Mouse (Mus musculus) stomach, embryonic 16.5 days (tissue): ENCODE results near the gene Grasp. TPM values are rescaled to one million over a fixed set of nuclear protein-coding genes. Genes with fewer than 3 reads are reported as not detected.

Experiments used
- ATAC-seq: fragments of 200-750 bp; cut with Nextera tagmentation; 2 replicates; pipeline ENCODE4 v1.8.0; 2017; ENCODE audit warnings: moderate number of reproducible peaks, moderate TSS enrichment; ENCODE audit not compliant: insufficient read depth, low FRiP score
- H3K27ac ChIP-seq: fragments of 300-500 bp; sonication (generic); 2 replicates; pipeline ENCODE4 v1.5.1; 2014; ENCODE audit warnings: low read length
- H3K27me3 ChIP-seq: fragments of 300-500 bp; sonication (generic); 2 replicates; pipeline ENCODE4 v1.6.1; 2014; ENCODE audit warnings: low read length, control low read depth, mixed read lengths; ENCODE audit not compliant: control insufficient read depth, insufficient read depth
- H3K36me3 ChIP-seq: fragments of 300-500 bp; sonication (generic); 2 replicates; pipeline ENCODE4 v1.6.1; 2014; ENCODE audit warnings: low read length; ENCODE audit not compliant: control insufficient read depth, insufficient read depth
- H3K4me1 ChIP-seq: fragments of 300-500 bp; sonication (generic); 2 replicates; pipeline ENCODE4 v1.6.1; 2014; ENCODE audit warnings: low read length, control low read depth, mixed read lengths; ENCODE audit not compliant: control insufficient read depth, insufficient read depth
- H3K4me2 ChIP-seq: fragments of 300-500 bp; sonication (generic); 2 replicates; pipeline ENCODE4 v1.6.1; 2014; ENCODE audit warnings: low read depth, low read length, mixed read lengths
- H3K4me3 ChIP-seq: fragments of 300-500 bp; sonication (generic); replicated peaks from 2 replicates; pipeline ENCODE4 v1.5.1; 2014; ENCODE audit warnings: mild to moderate bottlenecking, low read length
- H3K9ac ChIP-seq: fragments of 300-500 bp; sonication (generic); 2 replicates; pipeline ENCODE4 v1.6.1; 2014; ENCODE audit warnings: low read length
- H3K9me3 ChIP-seq: fragments of 300-500 bp; sonication (generic); replicated peaks from 2 replicates; pipeline ENCODE4 v1.6.1; 2016; ENCODE audit warnings: low read length, control low read depth; ENCODE audit not compliant: control insufficient read depth
- WGBS: fragments of 180-500 bp; shearing (Covaris S2); extraction: QIAGEN DNeasy Blood & Tissue Kit; methylation state at CpG from one replicate; pipeline ENCODE4 v1.1.7; 2014; 5-methylcytosine and 5-hydroxymethylcytosine counted together
- polyA plus RNA-seq: library from polyadenylated mRNA; unstranded; fragments of >200 nt; fragmentation: Nextera tagmentation; extraction: Ambion mirVana; gene quantifications from 2 replicates; pipeline ENCODE4 v1.2.1, GENCODE M21; 2015

The Grasp gene
- polyA plus RNA-seq, 1 experiment from 2014 or later, result 2.1 TPM

GRCm38 (mm10) chr15:101267053-101268032 lies 43.4 kb downstream of the Grasp start:
- Histone ChIP-seq H3K4me3 (peak overlapping the region; percentile 65), H3K36me3 (no peaks in the 10 kb centered on the region), H3K27me3 (no peaks in the 10 kb centered on the region), H3K4me2 (peak overlapping the region; percentile 90), H3K9ac (peak overlapping the region; percentile 76), H3K9me3 (no peaks in the 10 kb centered on the region), H3K27ac (peak overlapping the region; percentile 81), H3K4me1 (peaks cover 20% of the 10 kb centered on the region)
- WGBS, result 2% methylated on average over 25 of the region's 25 CpGs
- ATAC-seq, result peak; percentile 8; the same call in 1 of the 2 replicates

- Histone ChIP-seq H3K4me2 (no peak overlapping the region), H3K27me3 (no peaks in the 10 kb centered on the region), H3K27ac (no peak overlapping the region), H3K9ac (no peak overlapping the region), H3K9me3 (no peaks in the 10 kb centered on the region), H3K4me1 (peaks cover 16% of the 10 kb centered on the region), H3K4me3 (no peak overlapping the region), H3K36me3 (0 out of 2 replicates have a peak, but pooled peaks cover 3% of the 10 kb centered on the region)
- no peak for ATAC-seq
- WGBS, result 85% methylated on average over 29 of the region's 29 CpGs
Measured at GRCm38 (mm10) chr15:101270101-101270820, 46.3 kb downstream of the Grasp start.

- H3K9ac ChIP-seq, result 0 out of 2 replicates have a peak overlapping the region, but pooled peaks have one; percentile 4
- no peaks in the 10 kb centered on the region for H3K27me3 ChIP-seq
- 0 out of 2 replicates have a peak overlapping the region, but pooled peaks have one; percentile 11 for H3K27ac ChIP-seq
- H3K4me2 ChIP-seq, result no peak overlapping the region
- no peaks in the 10 kb centered on the region for H3K9me3 ChIP-seq
- H3K4me3 ChIP-seq, result no peak overlapping the region
- WGBS, result 74% methylated on average over 3 of the region's 3 CpGs
- peaks cover 8% of the 10 kb centered on the region for H3K4me1 ChIP-seq
- no peak for ATAC-seq
- 0 out of 2 replicates have a peak, but pooled peaks cover 3% of the 10 kb centered on the region for H3K36me3 ChIP-seq
Measured at GRCm38 (mm10) chr15:101271107-101271506, 47.1 kb downstream of the Grasp start.

GRCm38 (mm10) chr15:101271513-101271912 lies 47.5 kb downstream of the Grasp start:
- ATAC-seq, result no peak
- Histone ChIP-seq H3K4me1 (peaks cover 9% of the 10 kb centered on the region), H3K4me2 (no peak overlapping the region), H3K27ac (no peak overlapping the region), H3K9ac (no peak overlapping the region), H3K36me3 (0 out of 2 replicates have a peak, but pooled peaks cover 3% of the 10 kb centered on the region), H3K4me3 (no peak overlapping the region), H3K27me3 (no peaks in the 10 kb centered on the region), H3K9me3 (no peaks in the 10 kb centered on the region)
- 89% methylated on average over 15 of the region's 15 CpGs for WGBS

GRCm38 (mm10) chr15:101274380-101274779 lies 50.4 kb downstream of the Grasp start:
- WGBS, result 25% methylated on average over 6 of the region's 6 CpGs
- no peak overlapping the region for H3K9ac ChIP-seq
- no peak for ATAC-seq

GRCm38 (mm10) chr15:101277351-101277899 lies 53.4 kb downstream of the Grasp start:
- 47% methylated on average over 11 of the region's 11 CpGs for WGBS
- ATAC-seq, result peak; percentile 68; the same call in 1 of the 2 replicates
- Histone ChIP-seq H3K9ac (no peak overlapping the region), H3K36me3 (0 out of 2 replicates have a peak, but pooled peaks cover 3% of the 10 kb centered on the region), H3K27ac (peak overlapping the region; percentile 43), H3K4me1 (peaks cover 24% of the 10 kb centered on the region), H3K9me3 (no peaks in the 10 kb centered on the region), H3K4me3 (no peak overlapping the region), H3K27me3 (no peaks in the 10 kb centered on the region), H3K4me2 (no peak overlapping the region)

More at GRCm38 (mm10) chr15:101274380-101274779, 50.4 kb downstream of the Grasp start:
- Histone ChIP-seq H3K27me3 (no peaks in the 10 kb centered on the region), H3K4me3 (no peak overlapping the region), H3K9me3 (no peaks in the 10 kb centered on the region), H3K4me1 (peaks cover 20% of the 10 kb centered on the region), H3K4me2 (no peak overlapping the region), H3K36me3 (0 out of 2 replicates have a peak, but pooled peaks cover 3% of the 10 kb centered on the region), H3K27ac (no peak overlapping the region)

GRCm38 (mm10) chr15:101278589-101278988 lies 54.6 kb downstream of the Grasp start:
- ATAC-seq, result no peak
- WGBS, result 46% methylated on average over 5 of the region's 5 CpGs
- Histone ChIP-seq H3K27ac (peak overlapping the region; percentile 48; the same call in 1 of the 2 replicates), H3K9me3 (no peaks in the 10 kb centered on the region), H3K4me2 (no peak overlapping the region), H3K36me3 (no peaks in the 10 kb centered on the region), H3K4me3 (no peak overlapping the region), H3K9ac (peak overlapping the region; percentile 58), H3K4me1 (peaks cover 29% of the 10 kb centered on the region), H3K27me3 (no peaks in the 10 kb centered on the region)

GRCm38 (mm10) chr15:101279430-101279999 lies 55.5 kb downstream of the Grasp start:
- Histone ChIP-seq H3K4me2 (no peak overlapping the region), H3K9ac (peak overlapping the region; percentile 39; the same call in 1 of the 2 replicates), H3K4me1 (peaks cover 29% of the 10 kb centered on the region), H3K27me3 (no peaks in the 10 kb centered on the region), H3K36me3 (no peaks in the 10 kb centered on the region), H3K4me3 (no peak overlapping the region), H3K27ac (no peak overlapping the region), H3K9me3 (no peaks in the 10 kb centered on the region)
- 56% methylated on average over 12 of the region's 12 CpGs for WGBS
- no peak for ATAC-seq
